ENCODE assay signal across 25 mouse cellular contexts in the genomic region with DNA sequence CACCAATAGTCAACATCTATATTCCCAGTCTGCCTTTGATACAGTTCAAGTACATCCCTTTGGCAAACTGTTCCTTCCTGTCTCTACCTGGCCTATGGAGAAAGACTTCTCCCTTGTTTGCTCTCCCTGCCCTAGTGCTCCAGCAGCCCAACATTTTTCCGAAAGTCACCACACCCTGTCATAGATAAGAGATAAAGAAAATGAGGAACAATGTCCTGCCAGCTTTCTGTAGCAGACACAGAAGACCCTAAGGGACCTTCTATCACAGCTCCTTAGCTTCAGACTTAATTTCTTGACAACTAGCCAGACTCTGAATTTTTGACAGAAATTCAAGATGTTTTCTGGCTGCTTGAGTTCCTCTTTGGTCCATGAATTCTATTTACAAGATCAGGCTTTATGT.
"Had no signal": no experiment of that assay in that cellular context is flagged by ENCODE, and none has a peak within 500 bp of the region (broad histone marks: within the 10 kb centered on the region; RNA-seq: fewer than 3 reads in every experiment).

No protein-coding gene starts in this region.

- H3K4me3 ChIP-seq: heart, embryonic 10.5 days; heart, embryonic 12.5 days; hindbrain, embryonic 13.5 days; hindbrain, embryonic 15.5 days; kidney, embryonic 15.5 days; limb, embryonic 13.5 days; limb, embryonic 15.5 days; liver, embryonic 12.5 days had no signal

- H3K27ac ChIP-seq: heart, embryonic 10.5 days; hindbrain, embryonic 13.5 days; hindbrain, embryonic 15.5 days; hindbrain, postnatal 0 days; kidney, embryonic 15.5 days; kidney, postnatal 0 days; limb, embryonic 13.5 days; limb, embryonic 15.5 days; liver, embryonic 12.5 days; liver, embryonic 14.5 days had no signal

- ATAC-seq: hindbrain, postnatal 0 days; intestine, embryonic 16.5 days; liver, embryonic 12.5 days had no signal

- H3K36me3 ChIP-seq: heart, embryonic 10.5 days; heart, embryonic 12.5 days; hindbrain, embryonic 13.5 days; hindbrain, embryonic 15.5 days; kidney, embryonic 15.5 days; limb, embryonic 13.5 days; limb, embryonic 15.5 days; liver, embryonic 12.5 days had no signal

- H3K4me1 ChIP-seq: heart, embryonic 10.5 days; kidney, embryonic 15.5 days; limb, embryonic 13.5 days; limb, embryonic 15.5 days; liver, embryonic 12.5 days had no signal

- H3K9me3 ChIP-seq: heart, embryonic 10.5 days; heart, embryonic 12.5 days; hindbrain, embryonic 13.5 days; hindbrain, embryonic 15.5 days; kidney, embryonic 15.5 days; limb, embryonic 13.5 days; limb, embryonic 15.5 days; liver, embryonic 12.5 days had no signal

- H3K27me3 ChIP-seq: heart, embryonic 12.5 days; hindbrain, embryonic 13.5 days; hindbrain, embryonic 15.5 days; kidney, embryonic 15.5 days; limb, embryonic 13.5 days; limb, embryonic 15.5 days; liver, embryonic 12.5 days had no signal

- DNase-seq: gastrocnemius, postnatal 14 days; gastrocnemius, postnatal 36 days; heart, adult 11 months; heart, postnatal 14 days; heart, postnatal 36 days; kidney, adult 11 months; kidney, adult 2 months; kidney, adult 9 months; kidney, postnatal 14 days; kidney, postnatal 36 days; layer of hippocampus, adult 9-11 months; layer of hippocampus, postnatal 36 days; left cerebral cortex, postnatal 4 days had no signal

- H3K9ac ChIP-seq: heart, embryonic 12.5 days; hindbrain, embryonic 13.5 days; hindbrain, embryonic 15.5 days; kidney, embryonic 15.5 days; limb, embryonic 13.5 days; limb, embryonic 15.5 days; liver, embryonic 12.5 days; liver, embryonic 14.5 days had no signal
